Mouse (Mus musculus) ES-E14 (cell line): ENCODE data around the gene Bcl9l. TPM values are rescaled to one million over a fixed set of nuclear protein-coding genes. Genes with fewer than 3 reads are reported as not detected.

Experiments used
- DNase-seq: peaks from one replicate; pipeline ENCODE4 v3.0.0-alpha.2; 2013; ENCODE audit warnings: low read depth, low spot score
- H3K27ac ChIP-seq: 2 replicates; pipeline ENCODE4 v1.5.1; 2012; ENCODE audit warnings: low read depth, mild to moderate bottlenecking, low read length, moderate library complexity, mixed read lengths; ENCODE audit not compliant: poor library complexity, insufficient read depth, severe bottlenecking
- H3K36me3 ChIP-seq: 2 replicates; pipeline ENCODE4 v1.6.1; 2012; ENCODE audit warnings: mild to moderate bottlenecking, low read length, moderate library complexity, mixed read lengths; ENCODE audit not compliant: control insufficient read depth, poor library complexity, insufficient read depth, severe bottlenecking
- H3K4me1 ChIP-seq, 2 experiments: fragments of 150-350 bp in 1 of 2; sonication (generic) in 1 of 2; 2 replicates each; pipeline ENCODE4 v1.6.1; 2012; ENCODE audit warnings: low read length in 2 of 2, mild to moderate bottlenecking in 1 of 2, mixed read lengths in 1 of 2; ENCODE audit not compliant: control insufficient read depth in 2 of 2, insufficient read depth in 2 of 2, poor library complexity in 1 of 2
- H3K4me3 ChIP-seq, 2 experiments: fragments of 150-350 bp in 1 of 2; sonication (generic) in 1 of 2; 2 replicates each; pipeline ENCODE4 v1.5.1; 2012; ENCODE audit warnings: low read length in 2 of 2, low read depth in 1 of 2, mild to moderate bottlenecking in 1 of 2, mixed read lengths in 1 of 2; ENCODE audit not compliant: insufficient read depth in 1 of 2, poor library complexity in 1 of 2, severe bottlenecking in 1 of 2
- H3K9ac ChIP-seq: 2 replicates; pipeline ENCODE4 v1.6.1; 2012; ENCODE audit warnings: low read depth, mild to moderate bottlenecking, low read length, mixed read lengths; ENCODE audit not compliant: poor library complexity, insufficient read depth, severe bottlenecking
- H3K9me3 ChIP-seq: fragments of 150-350 bp; sonication (generic); 2 replicates; pipeline ENCODE4 v1.6.1; 2012; ENCODE audit warnings: low read depth, mild to moderate bottlenecking, low read length; ENCODE audit not compliant: control insufficient read depth, insufficient read depth
- CHD2 ChIP-seq: IDR thresholded peaks from 2 replicates; pipeline ENCODE4 v1.6.1; 2014; ENCODE audit warnings: mild to moderate bottlenecking, low read depth, low read length, inconsistent platforms
- HCFC1 ChIP-seq: IDR thresholded peaks from 2 replicates; pipeline ENCODE4 v1.6.1; 2012; ENCODE audit warnings: low read length, inconsistent platforms, borderline replicate concordance; ENCODE audit not compliant: insufficient read depth
- MAFK ChIP-seq: IDR thresholded peaks from 2 replicates; pipeline ENCODE4 v1.6.1; 2014; ENCODE audit warnings: mild to moderate bottlenecking, low read depth, low read length, inconsistent platforms; ENCODE audit not compliant: insufficient read depth
- ZC3H11A ChIP-seq: IDR thresholded peaks from 2 replicates; pipeline ENCODE4 v1.6.1; 2012; ENCODE audit warnings: low read depth, mild to moderate bottlenecking, inconsistent platforms, low read length, borderline replicate concordance
- ZNF384 ChIP-seq: IDR thresholded peaks from 2 replicates; pipeline ENCODE4 v1.6.1; 2012; ENCODE audit warnings: low read depth, low read length, inconsistent platforms
- in situ Hi-C, 2 experiments: fragments of 600-800 bp; cut with MboI; formaldehyde crosslinking; loops; one replicate each; pipeline ENCODE4 v1.15.1; 2025; ENCODE audit warnings: low sequenced_read_pairs in 2 of 2, inconsistent platforms in 1 of 2; ENCODE audit not compliant: unreplicated experiment in 2 of 2
- total RNA-seq: library from RNA; depleted of rRNA; stranded (reverse); fragments of 300-350 nt; gene quantifications from 2 replicates; pipeline ENCODE4 v1.2.3, GENCODE M21; 2012

Gene Bcl9l
- total RNA-seq, 1 experiment, result 6.7 TPM

DNA sequence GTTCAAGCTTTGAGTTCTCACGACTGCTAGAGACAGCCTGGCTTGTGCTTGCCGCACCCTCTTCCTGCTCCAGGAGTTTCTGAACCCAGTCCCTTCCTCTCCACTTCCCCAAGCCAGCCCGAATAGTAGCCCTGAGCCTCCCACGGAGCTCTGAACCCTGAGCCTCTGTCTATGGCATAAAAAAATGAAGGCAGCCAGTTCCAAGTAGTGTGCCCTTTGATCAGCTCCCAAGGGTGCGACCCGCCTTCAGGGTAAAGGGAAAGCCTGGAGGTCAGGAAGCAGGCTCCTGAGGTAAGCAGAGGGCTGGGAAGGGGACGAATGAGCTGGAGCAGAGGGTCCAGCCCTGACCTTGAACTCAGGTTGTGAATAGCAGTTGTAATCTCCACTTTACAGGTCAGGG lies 14.4 kb upstream of the Bcl9l start:
- no peaks in the 10 kb centered on the region for H3K36me3 ChIP-seq
- in situ Hi-C loops, result no loop called here
- H3K9ac ChIP-seq, result no peak overlapping the region
- no peaks in the 10 kb centered on the region for H3K4me1 ChIP-seq
- H3K27ac ChIP-seq, result no peak overlapping the region
- no peaks in the 10 kb centered on the region for H3K9me3 ChIP-seq
- no peak overlapping the region for H3K4me3 ChIP-seq
- DNase-seq, result no peak
- TF ChIP-seq HCFC1 (no peak), CHD2 (no peak), ZNF384 (no peak), ZC3H11A (no peak), MAFK (no peak)

DNA sequence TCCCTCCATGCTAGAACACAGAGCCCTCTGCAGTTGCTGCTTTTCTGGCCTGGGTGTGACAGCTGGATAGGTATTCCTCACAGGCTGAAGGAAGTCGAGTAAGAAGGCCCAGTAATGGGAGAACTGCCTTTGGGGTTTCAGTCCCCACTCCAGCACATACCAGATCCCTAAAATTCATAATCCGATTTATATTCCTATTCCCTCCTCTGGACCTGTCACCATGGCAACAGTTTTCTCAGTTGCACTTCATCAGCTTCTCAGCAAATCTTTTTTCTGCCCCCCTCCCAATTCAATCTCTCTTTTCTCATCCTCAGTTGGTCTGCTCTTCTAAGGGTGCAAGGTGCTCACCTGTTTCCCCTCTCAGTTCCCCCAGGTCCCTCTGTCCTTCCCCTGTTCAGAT lies 13.8 kb upstream of the Bcl9l start:
- H3K36me3 ChIP-seq, result no peaks in the 10 kb centered on the region
- no peak overlapping the region for H3K9ac ChIP-seq
- H3K4me3 ChIP-seq, result no peak overlapping the region
- in situ Hi-C loops, result no loop called here
- no peak overlapping the region for H3K27ac ChIP-seq
- H3K9me3 ChIP-seq, result no peaks in the 10 kb centered on the region
- H3K4me1 ChIP-seq, result no peaks in the 10 kb centered on the region
- no peak for DNase-seq
- TF ChIP-seq ZNF384 (no peak), CHD2 (no peak), ZC3H11A (no peak), HCFC1 (no peak), MAFK (no peak)

DNA sequence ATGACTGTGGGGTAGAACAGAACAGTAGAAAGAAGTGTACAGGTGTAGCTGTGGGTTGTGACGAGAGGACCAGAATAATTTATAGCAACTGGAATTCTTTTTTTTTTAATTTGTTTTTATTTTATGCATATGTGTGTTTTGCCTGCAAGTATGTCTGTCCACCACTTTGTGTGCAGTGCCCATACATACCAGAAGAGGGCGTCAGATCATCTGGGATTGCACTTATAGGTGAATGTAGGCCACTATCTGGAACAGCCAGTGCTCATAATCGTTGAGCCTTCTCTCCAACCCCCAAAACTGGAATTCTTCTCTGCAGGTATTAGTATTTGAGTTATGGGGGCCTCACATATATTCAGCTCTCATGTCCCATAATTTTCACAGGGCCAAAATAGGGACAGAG lies 9.4 kb upstream of the Bcl9l start:
- H3K9me3 ChIP-seq, result no peaks in the 10 kb centered on the region
- no peak overlapping the region for H3K27ac ChIP-seq
- H3K4me1 ChIP-seq, result no peaks in the 10 kb centered on the region
- TF ChIP-seq ZNF384, result no peak
- no peak for TF ChIP-seq MAFK
- TF ChIP-seq CHD2, result no peak
- no peak for TF ChIP-seq HCFC1
- no peak for TF ChIP-seq ZC3H11A
- no peak for DNase-seq
- no peak overlapping the region for H3K4me3 ChIP-seq
- in situ Hi-C loops, result loop anchor here in 1 of 2 experiments (5.0 kb wide), 1 partner anchor 34 kb away; no protein-coding TSS in a partner anchor
- H3K36me3 ChIP-seq, result no peaks in the 10 kb centered on the region
- no peak overlapping the region for H3K9ac ChIP-seq

DNA sequence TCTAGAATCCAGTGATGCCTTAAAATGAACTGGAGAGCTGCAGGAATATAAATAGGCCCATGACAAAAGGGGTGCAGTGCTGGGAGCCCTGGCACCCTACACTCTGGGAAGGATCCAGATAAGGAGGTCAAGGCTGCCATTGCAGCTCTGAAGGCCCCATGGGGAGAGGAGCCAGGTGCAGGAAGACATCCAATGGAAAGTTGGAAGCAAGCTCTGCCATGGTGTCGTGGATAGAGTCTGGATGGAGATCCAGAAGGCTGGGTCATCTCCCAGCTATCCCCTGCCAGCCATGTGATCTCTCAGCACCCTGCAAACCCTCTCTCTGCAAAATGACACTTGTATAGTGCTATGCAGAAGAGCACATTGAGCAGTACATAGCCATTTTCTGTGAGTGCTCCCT lies 8.3 kb upstream of the Bcl9l start:
- in situ Hi-C loops, result loop anchor here in 1 of 2 experiments (5.0 kb wide), 1 partner anchor 33 kb away; no protein-coding TSS in a partner anchor
- no peak overlapping the region for H3K9ac ChIP-seq
- DNase-seq, result no peak
- H3K36me3 ChIP-seq, result no peaks in the 10 kb centered on the region
- TF ChIP-seq ZNF384 (no peak), HCFC1 (no peak), MAFK (no peak), CHD2 (no peak), ZC3H11A (no peak)
- no peak overlapping the region for H3K4me3 ChIP-seq
- H3K9me3 ChIP-seq, result no peaks in the 10 kb centered on the region
- H3K4me1 ChIP-seq, result no peaks in the 10 kb centered on the region
- H3K27ac ChIP-seq, result no peak overlapping the region

DNA sequence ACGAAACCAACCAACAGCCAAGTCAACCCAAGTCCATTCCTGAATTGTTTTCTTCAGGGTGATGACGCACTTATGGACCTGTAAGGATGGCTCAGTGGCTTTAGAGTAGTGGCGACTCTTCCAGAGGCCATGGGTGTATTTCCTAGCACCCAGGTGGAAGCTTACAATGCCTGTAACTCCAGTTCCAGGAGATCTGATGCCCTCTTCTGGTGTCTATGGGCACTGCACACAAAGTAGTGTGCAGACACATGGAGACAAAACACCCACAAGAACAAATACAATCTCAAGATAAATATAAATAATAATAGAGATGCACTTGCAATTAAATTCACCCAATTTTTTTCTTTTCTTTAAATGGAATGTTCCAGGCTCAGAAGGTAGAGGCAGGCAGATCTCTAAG lies 6.7 kb upstream of the Bcl9l start:
- no peak overlapping the region for H3K9ac ChIP-seq
- H3K9me3 ChIP-seq, result no peaks in the 10 kb centered on the region
- no peaks in the 10 kb centered on the region for H3K36me3 ChIP-seq
- DNase-seq, result no peak
- TF ChIP-seq ZNF384 (no peak), ZC3H11A (no peak), CHD2 (no peak), HCFC1 (no peak), MAFK (no peak)
- in situ Hi-C loops, result no loop called here
- H3K4me1 ChIP-seq, result no peaks in the 10 kb centered on the region
- no peak overlapping the region for H3K4me3 ChIP-seq
- no peak overlapping the region for H3K27ac ChIP-seq
